Mouse (Mus musculus) hindbrain, embryonic 13.5 days (tissue): ENCODE measurements at regions not wholly inside any gene's neighbourhood (a gene's known extent, or its start where the extent isn't known, plus 50 kb on each side); places are given as distances from the start of the nearest gene placed in this dataset.
A peak's percentile ranks its signal among the peaks of the same experiment; 100 is the strongest.

Experiments used
- ATAC-seq: fragments of 200-750 bp; cut with Nextera tagmentation; 2 replicates; pipeline ENCODE4 v1.8.0; 2017; ENCODE audit warnings: moderate TSS enrichment; ENCODE audit not compliant: low FRiP score
- H3K27ac ChIP-seq: fragments of 300-500 bp; sonication (generic); 2 replicates; pipeline ENCODE4 v1.5.1; 2015; ENCODE audit warnings: inconsistent platforms, mild to moderate bottlenecking, moderate library complexity
- H3K27me3 ChIP-seq: fragments of 300-500 bp; sonication (generic); 2 replicates; pipeline ENCODE4 v1.6.1; 2015; ENCODE audit warnings: mild to moderate bottlenecking, inconsistent platforms
- H3K36me3 ChIP-seq: fragments of 300-500 bp; sonication (generic); 2 replicates; pipeline ENCODE4 v1.6.1; 2015; ENCODE audit warnings: mild to moderate bottlenecking, inconsistent platforms
- H3K4me1 ChIP-seq: fragments of 300-500 bp; sonication (generic); replicated peaks from 2 replicates; pipeline ENCODE4 v1.6.1; 2015; ENCODE audit warnings: inconsistent platforms
- H3K4me2 ChIP-seq: fragments of 300-500 bp; sonication (generic); 2 replicates; pipeline ENCODE4 v1.6.1; 2015; ENCODE audit warnings: inconsistent platforms, mild to moderate bottlenecking, moderate library complexity
- H3K4me3 ChIP-seq: fragments of 300-500 bp; sonication (generic); 2 replicates; pipeline ENCODE4 v1.5.1; 2015; ENCODE audit warnings: mild to moderate bottlenecking, inconsistent platforms
- H3K9ac ChIP-seq: fragments of 300-500 bp; sonication (generic); 2 replicates; pipeline ENCODE4 v1.6.1; 2015; ENCODE audit warnings: mild to moderate bottlenecking, inconsistent platforms
- H3K9me3 ChIP-seq: fragments of 300-500 bp; sonication (generic); 2 replicates; pipeline ENCODE4 v1.6.1; 2016; ENCODE audit warnings: inconsistent platforms
- WGBS: fragments of 180-500 bp; shearing (Covaris S2); methylation state at CpG from one replicate; pipeline ENCODE4 v1.1.7; 2015; 5-methylcytosine and 5-hydroxymethylcytosine counted together

DNA sequence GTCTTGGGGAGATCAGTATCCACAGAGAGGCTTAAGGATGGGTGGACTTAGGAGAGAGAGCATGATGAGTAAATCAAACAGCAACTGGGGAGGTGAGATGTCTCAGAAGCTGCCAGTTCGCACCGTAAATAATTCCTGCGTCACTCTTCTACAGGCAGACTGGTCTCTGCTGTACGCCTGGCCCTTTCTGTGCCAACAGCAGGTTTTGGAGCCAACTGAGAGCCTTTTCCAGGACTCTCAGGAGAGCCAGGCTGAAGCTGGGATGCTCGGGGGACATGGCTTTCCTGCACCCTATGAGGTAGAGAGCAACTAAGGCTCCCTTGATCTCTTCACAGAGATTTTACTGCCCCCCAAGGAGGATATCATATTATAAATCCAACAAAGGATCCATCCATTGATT is 134.3 kb upstream of the Gsc start:
- no peak for ATAC-seq
- H3K9ac ChIP-seq = no peak overlapping the region
- H3K27me3 ChIP-seq = no peaks in the 10 kb centered on the region
- 86% methylated on average over 5 of the region's 5 CpGs for WGBS
- H3K36me3 ChIP-seq = no peaks in the 10 kb centered on the region
- no peak overlapping the region for H3K4me2 ChIP-seq
- peaks cover 14% of the 10 kb centered on the region for H3K4me1 ChIP-seq
- H3K9me3 ChIP-seq = 0 out of 2 replicates have a peak, but pooled peaks cover under 1% of the 10 kb centered on the region
- no peak overlapping the region for H3K27ac ChIP-seq
- no peak overlapping the region for H3K4me3 ChIP-seq

- H3K27ac ChIP-seq = no peak overlapping the region
- no peaks in the 10 kb centered on the region for H3K36me3 ChIP-seq
- H3K9ac ChIP-seq = no peak overlapping the region
- no peaks in the 10 kb centered on the region for H3K27me3 ChIP-seq
- H3K9me3 ChIP-seq = no peaks in the 10 kb centered on the region
- no peak overlapping the region for H3K4me3 ChIP-seq
- ATAC-seq = 0 out of 2 replicates have a peak, but pooled peaks have one; percentile 27
- WGBS = 68% methylated on average over 24 of the region's 24 CpGs
- peaks cover 13% of the 10 kb centered on the region for H3K4me1 ChIP-seq
- no peak overlapping the region for H3K4me2 ChIP-seq
Measured at GRCm38 (mm10) chr12:104605535-104606399, 132.6 kb upstream of the Gsc start.

DNA sequence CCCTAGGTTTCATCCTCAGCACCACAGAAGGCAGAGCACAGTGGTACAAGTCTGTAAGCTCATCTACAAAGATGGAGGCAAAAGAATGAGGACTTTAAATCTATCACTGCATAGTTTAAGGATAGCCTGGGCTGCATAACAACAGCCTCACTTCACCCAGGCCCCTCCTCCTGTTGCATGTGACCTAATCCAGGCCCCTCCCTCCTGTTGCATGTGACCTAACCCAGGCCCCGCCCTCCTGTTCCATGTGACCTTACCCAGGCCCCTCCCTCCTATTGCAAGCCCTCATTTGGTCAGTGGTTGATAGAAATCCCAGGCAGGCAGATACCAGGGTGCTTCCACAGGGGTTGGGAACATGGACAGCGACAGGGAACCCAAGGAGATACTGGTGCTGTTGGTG is 124.9 kb upstream of the Gsc start:
- Histone ChIP-seq H3K27ac (no peak overlapping the region), H3K4me2 (no peak overlapping the region), H3K36me3 (no peaks in the 10 kb centered on the region), H3K9me3 (no peaks in the 10 kb centered on the region), H3K27me3 (no peaks in the 10 kb centered on the region), H3K4me1 (peaks cover 12% of the 10 kb centered on the region), H3K4me3 (no peak overlapping the region), H3K9ac (no peak overlapping the region)
- WGBS = 83% methylated on average over 2 of the region's 2 CpGs
- no peak for ATAC-seq

DNA sequence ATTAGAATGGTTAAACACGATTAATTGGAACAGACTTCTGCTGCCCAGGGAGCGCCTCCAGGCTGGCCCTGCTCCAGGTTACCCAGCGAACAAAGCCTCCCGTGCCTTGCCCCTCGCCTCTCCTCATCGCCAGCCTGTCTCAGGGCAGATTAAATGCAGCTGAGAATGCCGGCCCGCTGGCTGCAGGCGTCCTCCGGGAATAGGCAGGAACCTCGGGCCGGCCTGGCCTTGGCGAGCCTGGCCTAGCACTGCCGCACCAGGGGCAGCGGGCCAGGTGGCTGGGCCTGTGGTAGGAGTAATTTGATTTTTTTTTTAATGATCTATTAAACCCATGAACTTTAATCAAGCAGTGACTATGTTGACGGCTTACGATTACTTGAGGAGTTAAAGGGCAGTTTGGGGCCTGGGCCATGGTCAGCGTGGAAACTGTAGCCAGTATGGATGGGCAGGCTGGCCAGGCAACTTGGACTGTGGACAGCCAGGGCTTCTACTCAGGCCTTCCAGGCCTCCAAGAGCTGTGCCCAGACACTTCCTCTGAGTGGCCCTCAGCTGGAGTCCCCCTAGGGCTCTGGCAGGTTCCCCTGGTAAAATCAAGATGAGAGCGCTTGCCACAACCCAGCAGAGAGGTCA is 120.5 kb upstream of the Gsc start:
- ATAC-seq = peak; percentile 74
- peak overlapping the region; percentile 22 for H3K4me2 ChIP-seq
- 16% methylated on average over 19 of the region's 19 CpGs for WGBS
- no peaks in the 10 kb centered on the region for H3K27me3 ChIP-seq
- H3K4me3 ChIP-seq = no peak overlapping the region
- H3K9ac ChIP-seq = 0 out of 2 replicates have a peak overlapping the region, but pooled peaks have one; percentile 39
- no peaks in the 10 kb centered on the region for H3K9me3 ChIP-seq
- peaks cover 20% of the 10 kb centered on the region for H3K4me1 ChIP-seq
- peak overlapping the region; percentile 73 for H3K27ac ChIP-seq
- H3K36me3 ChIP-seq = no peaks in the 10 kb centered on the region

DNA sequence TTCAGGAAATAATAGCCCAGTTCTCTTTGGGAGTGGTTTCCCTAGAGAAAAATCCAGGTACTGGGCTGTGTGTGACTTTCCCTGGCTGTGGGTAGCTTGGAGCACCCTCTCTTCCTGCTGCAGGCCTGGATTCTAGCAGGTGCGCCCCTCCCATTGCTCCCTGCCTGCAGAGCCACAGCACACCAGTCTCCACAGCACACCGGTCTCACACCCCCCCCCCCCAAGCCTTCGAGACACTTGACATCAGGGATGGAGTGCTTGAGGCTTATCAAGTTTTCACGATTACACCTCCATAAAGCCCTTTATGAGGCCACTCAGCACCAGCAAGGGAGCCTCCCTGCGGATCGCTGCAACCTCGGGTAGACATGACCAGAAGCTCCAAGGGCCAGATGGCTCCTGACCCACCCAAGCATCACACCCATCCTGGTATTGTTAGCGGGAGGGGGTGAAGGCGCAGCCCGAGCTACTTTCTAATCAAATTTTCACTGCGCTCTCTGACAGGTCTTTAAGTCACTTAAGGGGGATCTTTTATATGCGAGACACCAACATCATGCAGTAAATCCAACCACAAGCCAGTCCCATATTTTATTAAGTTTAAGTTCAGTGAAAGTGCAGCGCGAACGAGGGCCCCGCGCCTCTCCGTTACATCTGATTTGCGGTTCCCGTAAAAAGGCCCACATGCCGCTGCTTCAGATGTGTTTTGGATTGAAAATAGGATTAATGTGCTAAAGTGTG is 119.8 kb upstream of the Gsc start:
- peak overlapping the region; percentile 39; the same call in 1 of the 2 replicates for H3K9ac ChIP-seq
- H3K27ac ChIP-seq = peak overlapping the region; percentile 73
- ATAC-seq = no peak
- no peak overlapping the region for H3K4me3 ChIP-seq
- peak overlapping the region; percentile 22 for H3K4me2 ChIP-seq
- H3K27me3 ChIP-seq = no peaks in the 10 kb centered on the region
- no peaks in the 10 kb centered on the region for H3K36me3 ChIP-seq
- WGBS = 40% methylated on average over 21 of the region's 21 CpGs
- H3K9me3 ChIP-seq = no peaks in the 10 kb centered on the region
- peaks cover 20% of the 10 kb centered on the region for H3K4me1 ChIP-seq

- Histone ChIP-seq H3K9ac (no peak overlapping the region), H3K9me3 (no peaks in the 10 kb centered on the region), H3K4me1 (peaks cover 23% of the 10 kb centered on the region), H3K27me3 (no peaks in the 10 kb centered on the region), H3K4me2 (no peak overlapping the region), H3K36me3 (no peaks in the 10 kb centered on the region), H3K27ac (no peak overlapping the region), H3K4me3 (no peak overlapping the region)
- WGBS = 88% methylated on average over 7 of the region's 7 CpGs
- no peak for ATAC-seq
Measured at GRCm38 (mm10) chr12:104591571-104591970, 118.4 kb upstream of the Gsc start.

GRCm38 (mm10) chr12:104590291-104590690 is 117.2 kb upstream of the Gsc start:
- H3K4me1 ChIP-seq = peaks cover 23% of the 10 kb centered on the region
- no peak overlapping the region for H3K4me3 ChIP-seq
- WGBS = 93% methylated on average over 8 of the region's 8 CpGs
- H3K4me2 ChIP-seq = no peak overlapping the region
- no peak for ATAC-seq
- 0 out of 2 replicates have a peak, but pooled peaks cover 2% of the 10 kb centered on the region for H3K27me3 ChIP-seq
- no peaks in the 10 kb centered on the region for H3K36me3 ChIP-seq
- no peak overlapping the region for H3K27ac ChIP-seq
- H3K9me3 ChIP-seq = no peaks in the 10 kb centered on the region
- H3K9ac ChIP-seq = no peak overlapping the region

DNA sequence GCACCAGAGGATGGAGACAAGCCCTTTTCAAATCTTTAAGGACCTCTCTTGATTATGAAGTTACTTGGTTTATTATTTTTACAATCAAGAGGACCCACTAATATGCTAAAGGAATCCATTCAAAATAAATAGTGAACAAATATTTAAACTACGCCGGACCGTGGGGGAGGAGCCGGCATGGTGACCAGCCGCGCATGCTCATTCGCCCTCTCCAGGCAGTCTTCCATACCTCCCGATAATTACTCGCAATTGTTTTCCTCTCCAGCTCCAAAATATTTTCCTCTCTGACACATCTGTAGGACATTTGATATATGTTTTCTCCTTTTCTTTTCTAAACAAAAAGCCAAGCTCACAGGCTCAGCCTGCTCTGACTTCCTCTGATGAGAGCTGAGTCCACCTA is 111.3 kb upstream of the Gsc start:
- Histone ChIP-seq H3K27me3 (0 out of 2 replicates have a peak, but pooled peaks cover 5% of the 10 kb centered on the region), H3K4me3 (no peak overlapping the region), H3K9me3 (no peaks in the 10 kb centered on the region), H3K36me3 (no peaks in the 10 kb centered on the region), H3K27ac (no peak overlapping the region), H3K4me1 (peaks cover 3% of the 10 kb centered on the region; the same call in 1 of the 2 replicates), H3K4me2 (peak overlapping the region; percentile 8; the same call in 1 of the 2 replicates), H3K9ac (no peak overlapping the region)
- 68% methylated on average over 9 of the region's 9 CpGs for whole genome bisulfite sequencing
- ATAC-seq = no peak

GRCm38 (mm10) chr12:104580796-104581195 is 107.7 kb upstream of the Gsc start:
- WGBS = 59% methylated on average over 7 of the region's 7 CpGs
- Histone ChIP-seq H3K4me3 (no peak overlapping the region), H3K4me2 (no peak overlapping the region), H3K4me1 (no peaks in the 10 kb centered on the region), H3K27me3 (peaks cover 8% of the 10 kb centered on the region; the same call in 1 of the 2 replicates), H3K36me3 (no peaks in the 10 kb centered on the region), H3K9me3 (no peaks in the 10 kb centered on the region), H3K27ac (no peak overlapping the region), H3K9ac (no peak overlapping the region)
- ATAC-seq = no peak

DNA sequence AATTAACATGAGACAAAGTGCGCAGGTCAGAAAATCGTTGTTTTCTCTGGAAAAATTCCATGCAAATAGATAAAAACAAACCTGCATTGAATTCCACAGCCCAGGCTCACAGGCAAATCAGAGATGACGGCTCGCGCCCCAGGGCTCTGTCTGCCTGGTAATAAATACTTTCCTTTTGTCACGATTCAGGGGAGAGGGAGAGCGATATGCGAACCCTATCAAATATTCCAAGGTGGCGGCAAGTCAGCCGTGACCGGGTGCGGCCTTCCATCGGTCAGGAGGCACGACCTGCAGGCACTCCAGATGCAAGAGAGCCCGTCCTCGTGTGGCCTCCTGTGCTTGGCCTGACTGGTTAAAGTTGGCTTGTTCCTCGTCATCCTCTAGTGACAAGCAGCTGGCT is 94.5 kb upstream of the Gsc start:
- 0 out of 2 replicates have a peak, but pooled peaks cover 3% of the 10 kb centered on the region for H3K4me1 ChIP-seq
- WGBS = 72% methylated on average over 17 of the region's 17 CpGs
- H3K36me3 ChIP-seq = no peaks in the 10 kb centered on the region
- H3K9ac ChIP-seq = no peak overlapping the region
- H3K9me3 ChIP-seq = no peaks in the 10 kb centered on the region
- no peak overlapping the region for H3K4me3 ChIP-seq
- ATAC-seq = no peak
- H3K27ac ChIP-seq = no peak overlapping the region
- no peak overlapping the region for H3K4me2 ChIP-seq
- H3K27me3 ChIP-seq = no peaks in the 10 kb centered on the region

- no peak overlapping the region for H3K9ac ChIP-seq
- 0 out of 2 replicates have a peak, but pooled peaks cover 3% of the 10 kb centered on the region for H3K4me1 ChIP-seq
- H3K36me3 ChIP-seq = no peaks in the 10 kb centered on the region
- no peaks in the 10 kb centered on the region for H3K27me3 ChIP-seq
- WGBS = 77% methylated on average over 5 of the region's 5 CpGs
- no peak overlapping the region for H3K4me2 ChIP-seq
- H3K27ac ChIP-seq = no peak overlapping the region
- no peak overlapping the region for H3K4me3 ChIP-seq
- no peak for ATAC-seq
- no peaks in the 10 kb centered on the region for H3K9me3 ChIP-seq
Measured at GRCm38 (mm10) chr12:104562961-104563360, 89.8 kb upstream of the Gsc start.

DNA sequence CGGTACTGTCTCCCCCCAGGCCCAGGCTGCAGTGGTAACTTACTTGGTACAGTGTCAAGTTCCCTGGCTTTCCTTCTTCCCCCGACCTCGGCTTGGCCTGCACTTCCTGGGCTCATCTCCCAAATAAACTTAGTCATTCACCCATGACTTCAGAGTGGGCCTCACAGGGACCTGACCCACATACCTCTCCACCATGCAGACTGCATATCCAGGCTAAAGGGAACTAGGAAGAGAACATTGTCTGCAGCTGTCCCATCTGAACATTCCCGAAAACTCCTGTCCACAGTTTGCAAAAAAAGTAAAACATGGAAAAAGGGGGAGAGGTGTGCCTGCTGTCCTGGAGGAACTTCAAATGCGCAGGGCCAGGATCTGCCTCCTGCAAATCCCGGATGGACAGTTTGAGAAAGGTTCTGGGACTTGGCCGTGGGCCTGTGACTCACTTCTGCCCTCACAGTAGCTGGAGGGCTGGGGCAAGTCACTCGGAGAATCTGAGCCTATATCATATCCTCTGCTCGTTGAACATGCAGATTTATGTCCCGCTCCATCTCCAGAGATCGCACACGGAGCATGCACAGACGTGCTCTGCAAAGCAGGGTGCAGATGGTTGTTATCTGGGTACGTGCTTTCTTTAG is 87.9 kb upstream of the Gsc start:
- 78% methylated on average over 14 of the region's 14 CpGs for WGBS
- no peaks in the 10 kb centered on the region for H3K9me3 ChIP-seq
- no peak for ATAC-seq

More for the DNA sequence above, 87.9 kb upstream of the Gsc start:
- H3K4me2 ChIP-seq = no peak overlapping the region
- H3K27ac ChIP-seq = no peak overlapping the region
- no peak overlapping the region for H3K4me3 ChIP-seq
- H3K27me3 ChIP-seq = no peaks in the 10 kb centered on the region
- no peak overlapping the region for H3K9ac ChIP-seq
- H3K4me1 ChIP-seq = no peaks in the 10 kb centered on the region
- no peaks in the 10 kb centered on the region for H3K36me3 ChIP-seq
